Mouse (Mus musculus): ENCODE measurements around the gene Pde9a.
"Not testable (repeated sequence)": the region's sequence is repeated elsewhere in the genome, so short reads cannot be mapped to it uniquely, and the experiment has no call there.

Pde9a gene

DNA sequence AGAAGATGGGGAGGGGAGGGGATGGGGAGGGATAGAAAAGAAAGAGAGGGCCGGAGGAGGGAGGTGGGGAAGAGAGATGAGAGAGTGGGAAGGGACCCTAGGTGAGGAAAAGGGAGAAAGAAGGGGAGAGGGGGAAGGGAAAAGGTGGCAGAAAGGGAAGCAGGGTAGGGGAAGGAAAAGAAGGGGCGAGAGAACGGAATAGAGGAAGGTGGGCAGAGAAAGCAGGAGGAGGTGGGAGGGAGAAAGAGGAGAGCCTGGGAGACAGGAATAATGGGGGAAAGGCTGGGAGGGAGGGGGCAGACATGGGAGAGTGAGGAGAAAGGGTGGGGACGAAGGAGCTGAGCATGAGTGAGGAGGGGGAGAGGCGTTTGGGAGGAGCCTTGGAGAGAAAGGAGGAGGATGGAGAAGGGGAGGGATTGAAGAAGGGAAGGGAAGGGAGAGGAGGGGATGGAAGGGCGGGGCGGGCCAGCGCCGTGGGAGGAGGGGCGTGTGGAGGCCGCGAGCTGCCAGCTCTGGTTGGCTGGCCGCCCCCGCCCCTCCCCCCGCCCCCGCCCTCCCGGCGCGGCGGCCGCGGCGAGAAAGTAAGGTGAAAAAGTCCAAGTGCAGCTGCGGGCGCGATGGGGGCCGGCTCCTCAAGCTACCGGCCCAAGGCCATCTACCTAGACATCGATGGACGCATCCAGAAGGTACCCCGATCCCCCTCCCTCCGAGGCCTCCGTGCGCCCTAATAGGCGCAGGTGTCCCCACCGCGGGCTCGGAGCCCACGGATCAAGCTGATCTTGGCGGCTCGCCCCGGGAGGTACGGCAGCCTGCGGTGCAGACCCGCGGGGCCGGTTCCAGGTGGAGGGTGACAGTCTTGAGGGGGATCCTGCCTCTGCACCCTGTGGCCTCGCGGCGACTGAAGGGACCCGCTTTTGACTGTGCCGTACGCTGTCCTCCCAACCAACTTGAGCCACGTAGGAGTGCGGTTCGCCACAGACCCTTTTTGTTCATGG lies at the start of gene Pde9a:
Pde9a (plus strand) TSS at position 540 of the 995 bp plus-strand sequence.
- DNase-seq = peak; percentile 67

DNA sequence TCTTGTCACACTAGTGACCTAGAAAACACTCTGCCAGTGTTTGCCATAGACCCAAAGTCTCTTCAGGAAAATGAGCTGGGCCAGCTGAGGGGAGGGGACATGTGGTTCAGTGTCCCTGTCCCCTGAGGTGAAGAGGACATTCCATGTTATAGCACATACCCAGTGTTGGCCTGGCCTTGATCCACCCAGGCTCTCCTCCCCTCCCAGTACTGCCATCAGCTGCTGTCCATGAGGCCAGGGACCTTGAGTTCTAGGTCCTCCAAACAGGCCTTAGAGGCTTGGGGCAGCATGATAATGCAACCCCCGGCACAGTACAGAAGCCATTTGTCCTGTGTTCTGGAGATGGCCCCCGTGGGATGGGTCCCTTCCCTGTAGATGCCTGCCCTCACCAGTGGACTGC lies 46.2 kb upstream of the Pde9a start:
- no peak for DNase-seq

- DNase-seq = peak; percentile 42
Measured at GRCm38 (mm10) chr17:31342191-31342590, 43.8 kb upstream of the Pde9a start.

- DNase-seq = peak; percentile 64
Measured at GRCm38 (mm10) chr17:31344172-31344801, 41.7 kb upstream of the Pde9a start.

GRCm38 (mm10) chr17:31344816-31345215 lies 41.2 kb upstream of the Pde9a start:
- no peak for DNase-seq

GRCm38 (mm10) chr17:31348129-31348528 lies 37.9 kb upstream of the Pde9a start:
- DNase-seq = no peak

DNA sequence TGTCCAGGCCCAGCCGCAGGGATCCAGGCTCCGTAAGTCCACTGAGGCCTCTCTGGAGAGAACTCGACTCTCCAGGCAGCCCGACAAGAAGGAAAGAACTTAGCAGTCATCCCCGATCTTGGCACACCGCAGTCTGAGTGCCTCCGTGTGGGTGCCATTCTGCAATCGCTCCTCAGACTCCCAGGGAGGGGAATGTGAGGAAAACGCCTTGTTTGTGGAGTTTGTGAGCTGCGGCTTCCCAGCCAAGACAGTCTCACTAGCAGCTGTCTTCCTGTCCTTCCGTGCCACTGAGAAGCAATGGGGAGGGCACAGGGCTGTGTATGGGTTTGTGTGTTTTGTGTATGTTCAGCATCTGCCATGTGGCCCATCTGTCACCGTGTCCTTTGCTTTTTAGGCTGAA lies 36.6 kb upstream of the Pde9a start:
- DNase-seq = peak; percentile 53

GRCm38 (mm10) chr17:31351984-31352383 lies 34.0 kb upstream of the Pde9a start:
- DNase-seq = no peak

DNA sequence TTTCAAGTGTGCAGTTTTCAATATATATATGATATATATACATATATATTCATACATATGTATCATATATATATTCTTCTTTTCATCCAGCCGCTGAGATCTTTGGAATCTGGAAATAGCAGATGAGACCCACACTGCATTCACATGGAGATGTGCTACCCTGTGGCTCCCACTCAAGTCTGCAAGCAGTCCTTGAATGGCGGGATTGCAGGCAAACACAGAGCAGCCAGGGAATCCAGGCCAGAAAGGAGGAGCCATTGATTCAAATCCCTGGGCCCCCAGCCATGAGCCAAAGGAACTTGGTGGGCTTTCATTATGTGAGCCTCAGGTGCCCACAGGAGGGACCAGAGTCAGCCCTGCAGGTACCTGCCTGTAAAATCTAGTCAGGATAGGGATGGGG lies 32.8 kb upstream of the Pde9a start:
- no peak for DNase-seq

- not testable (repeated sequence) for DNase-seq
Measured at GRCm38 (mm10) chr17:31354684-31355083, 31.3 kb upstream of the Pde9a start.

DNA sequence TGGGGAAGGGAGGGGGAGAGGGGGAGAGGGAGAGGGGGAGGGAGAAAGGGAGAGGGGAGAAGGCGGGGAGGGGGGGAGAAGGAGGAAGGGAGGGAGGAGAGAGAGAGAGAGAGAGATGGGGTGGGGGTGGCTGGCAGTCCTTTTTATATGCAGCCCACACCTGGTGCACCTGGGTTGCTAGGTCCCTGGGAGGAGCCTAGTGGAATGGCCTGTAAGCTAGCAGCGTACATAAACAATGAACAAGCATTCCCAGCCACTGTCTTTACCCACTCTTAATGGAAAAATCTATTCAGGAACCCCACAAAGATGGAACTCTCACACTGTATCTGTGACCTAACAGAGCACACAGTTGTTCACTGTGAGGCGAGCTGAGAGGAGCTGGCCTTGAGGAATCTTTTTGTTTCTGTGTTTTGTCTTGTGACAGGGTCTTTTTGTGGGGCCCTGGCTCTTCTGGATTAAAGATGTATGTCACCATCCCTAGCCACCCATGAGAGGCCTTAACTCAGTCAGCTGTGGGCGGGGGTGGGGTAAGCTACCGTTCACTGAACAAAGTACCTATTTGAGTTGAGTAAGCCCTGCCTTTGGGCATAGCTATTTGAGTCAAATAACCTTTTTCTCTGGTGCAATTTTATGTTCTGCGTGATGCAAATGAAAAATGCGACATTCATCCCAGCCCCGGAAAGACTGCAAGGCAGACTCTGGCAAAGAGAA lies 30.1 kb upstream of the Pde9a start:
- no peak for DNase-seq

- DNase-seq = no peak
Measured at GRCm38 (mm10) chr17:31360582-31360981, 25.4 kb upstream of the Pde9a start.

GRCm38 (mm10) chr17:31365586-31366166 lies 20.3 kb upstream of the Pde9a start:
- no peak for DNase-seq

DNA sequence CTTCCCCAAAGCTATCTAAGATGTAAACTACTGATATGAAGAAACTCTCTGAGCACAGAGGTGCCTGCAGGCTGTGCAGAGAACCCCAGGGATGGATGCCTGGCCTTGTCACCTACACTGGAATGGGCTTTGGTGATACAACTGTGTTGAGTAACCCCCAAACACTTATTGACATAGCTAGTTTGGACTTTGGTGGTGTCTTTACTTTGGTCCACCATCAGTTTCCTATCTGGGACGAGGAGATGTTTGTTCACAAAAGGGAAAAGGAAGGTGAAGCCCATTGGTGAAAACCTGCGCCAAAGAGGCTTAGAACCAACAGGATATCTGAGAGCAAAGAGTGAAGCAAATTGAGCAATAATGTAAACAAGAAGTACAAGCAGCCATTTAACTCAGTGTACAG lies 15.8 kb upstream of the Pde9a start:
- no peak for DNase-seq

DNA sequence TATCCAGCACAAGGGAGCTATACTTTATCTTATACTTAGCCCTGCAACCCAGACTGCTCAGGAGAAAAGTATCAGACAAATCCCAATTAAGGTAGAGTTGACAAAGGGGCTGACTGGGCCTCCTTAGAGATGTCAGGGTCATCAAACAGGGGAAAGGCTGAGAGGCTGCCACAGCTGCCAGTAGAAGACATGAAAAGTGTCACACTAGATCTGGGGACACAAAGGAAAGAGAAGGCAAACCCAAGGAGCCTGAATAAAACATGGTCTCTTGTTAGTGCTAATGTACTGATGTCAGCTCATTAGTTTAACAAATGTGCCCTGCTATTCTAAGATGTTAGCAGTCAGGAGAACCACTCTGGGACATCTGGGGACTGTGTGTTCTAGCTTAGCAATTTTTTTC lies 15.1 kb upstream of the Pde9a start:
- no peak for DNase-seq

DNA sequence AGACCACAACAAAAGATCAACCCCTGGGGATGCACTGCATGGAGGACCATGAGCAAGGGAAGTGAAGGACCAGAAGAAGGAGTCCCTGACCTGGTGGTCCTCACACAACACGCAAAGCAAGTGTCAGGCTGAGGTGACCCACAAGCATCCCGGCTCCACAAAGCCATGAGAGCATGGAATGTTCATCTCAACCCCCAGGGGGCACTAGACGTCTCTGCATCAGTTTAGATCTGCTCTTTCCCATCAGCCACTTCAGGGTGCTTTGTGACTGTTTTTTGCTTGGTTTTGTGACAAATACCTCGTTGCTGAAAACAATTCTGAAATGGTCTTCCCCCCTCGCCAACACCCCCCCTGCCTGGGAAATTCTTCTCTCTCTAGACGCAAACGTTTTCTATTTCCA lies 8.0 kb upstream of the Pde9a start:
- DNase-seq = peak; percentile 58

GRCm38 (mm10) chr17:31378361-31378761 lies 7.6 kb upstream of the Pde9a start:
- DNase-seq = no peak

DNA sequence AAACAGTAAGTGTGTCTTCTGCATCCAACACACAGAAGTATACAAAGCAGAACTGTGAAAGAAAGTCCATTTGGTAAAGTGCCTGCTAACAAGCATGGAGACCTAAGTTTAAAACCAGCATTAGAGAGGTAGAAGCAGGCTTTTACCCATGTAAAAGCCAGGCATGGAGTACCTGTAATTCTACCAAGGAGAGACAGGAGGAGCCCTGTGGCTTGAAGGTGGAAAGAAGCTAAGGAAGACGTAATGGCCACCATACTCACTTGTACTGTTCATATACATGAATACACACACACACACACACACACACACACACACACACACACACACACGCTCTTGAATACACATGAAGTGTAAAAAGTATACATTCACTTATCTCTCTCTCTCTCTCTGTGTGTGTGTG lies 6.9 kb upstream of the Pde9a start:
- DNase-seq = no peak

- DNase-seq = no peak
Measured at GRCm38 (mm10) chr17:31379863-31380262, 6.1 kb upstream of the Pde9a start.

DNA sequence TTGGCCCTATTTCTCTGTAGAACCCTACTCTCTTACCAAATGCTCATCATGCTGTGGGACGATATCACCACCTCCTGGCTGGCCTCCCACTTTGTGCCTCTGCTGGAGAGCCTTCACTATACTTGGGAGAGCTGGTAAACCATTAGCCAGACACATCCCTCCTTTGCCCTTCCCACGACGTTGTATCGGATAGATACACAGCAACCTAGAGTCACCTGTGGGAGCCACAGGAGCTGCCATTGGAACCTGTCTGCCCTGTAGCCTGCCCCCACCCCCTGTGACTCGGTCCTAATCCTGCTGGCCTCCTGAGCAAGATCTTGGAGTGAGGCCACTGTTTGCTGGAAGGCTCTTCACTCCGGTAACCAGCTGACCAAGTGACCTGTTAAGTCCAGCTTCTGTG lies 2.7 kb upstream of the Pde9a start:
- no peak for DNase-seq

DNA sequence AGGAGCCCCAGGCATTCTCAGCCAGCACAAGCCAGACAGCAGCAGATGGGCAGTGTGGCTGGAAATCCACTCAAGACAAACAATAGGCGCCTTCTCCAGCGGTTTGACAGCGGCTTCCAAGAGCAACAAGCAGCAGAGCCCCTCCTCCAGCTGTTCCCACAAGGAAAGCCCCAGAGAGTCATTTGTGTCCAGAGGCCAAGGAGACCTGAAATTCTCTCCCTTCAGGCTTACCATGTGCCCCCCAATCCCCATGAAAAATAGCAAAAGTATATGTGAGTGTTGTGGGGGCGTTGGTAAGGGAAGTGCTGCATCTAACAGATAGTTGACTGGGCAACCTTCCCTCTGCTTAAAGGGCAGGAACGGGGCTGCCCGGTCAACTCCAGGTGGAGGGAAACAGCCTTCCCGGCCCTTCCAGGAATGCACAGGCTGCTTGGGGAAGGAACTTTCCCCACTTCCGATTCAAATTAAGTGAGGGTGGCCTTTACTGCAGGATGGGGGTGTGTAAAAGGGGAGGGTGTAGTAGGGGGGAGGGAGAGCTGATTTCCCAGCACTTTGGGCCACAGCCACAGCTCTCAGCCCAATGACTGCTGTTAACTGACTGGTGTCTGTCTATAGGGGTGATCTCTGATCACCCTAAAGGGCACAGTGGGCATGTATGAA lies 912 bp upstream of the Pde9a start:
- DNase-seq = no peak

- no peak for DNase-seq
Measured at GRCm38 (mm10) chr17:31386766-31387275, 811 bp downstream of the Pde9a start.
